Mouse (Mus musculus) heart, adult 2 months (tissue): ENCODE results near the gene Plaur. TPM values are rescaled to one million over a fixed set of nuclear protein-coding genes. Genes with fewer than 3 reads are reported as not detected.
"Not testable (repeated sequence)": the region's sequence is repeated elsewhere in the genome, so short reads cannot be mapped to it uniquely, and the experiment has no call there.

Experiments
- DNase-seq, 2 experiments: peaks; one replicate each; pipeline ENCODE4 v3.0.0; 2021
- H3K27ac ChIP-seq: fragments of 200-600 bp; 2 replicates; pipeline ENCODE4 v1.8.1; 2022
- H3K27me3 ChIP-seq: fragments of 200-500 bp; 2 replicates; pipeline ENCODE4 v1.6.1; 2012; ENCODE audit warnings: mild to moderate bottlenecking, low read length, inconsistent platforms, mixed read lengths; ENCODE audit not compliant: control insufficient read depth, insufficient read depth
- H3K36me3 ChIP-seq: fragments of 200-500 bp; 2 replicates; pipeline ENCODE4 v1.6.1; 2012; ENCODE audit warnings: low read length, inconsistent platforms; ENCODE audit not compliant: control insufficient read depth, insufficient read depth
- H3K4me1 ChIP-seq: fragments of 200-500 bp; 2 replicates; pipeline ENCODE4 v1.6.1; 2011; ENCODE audit warnings: low read length; ENCODE audit not compliant: control insufficient read depth, insufficient read depth
- H3K4me3 ChIP-seq: fragments of 200-600 bp; 2 replicates; pipeline ENCODE4 v1.8.1; 2022
- H3K79me2 ChIP-seq: fragments of 200-500 bp; replicated peaks from 2 replicates; pipeline ENCODE4 v1.6.1; 2012; ENCODE audit warnings: mild to moderate bottlenecking, inconsistent platforms, low read length, moderate library complexity, mixed read lengths; ENCODE audit not compliant: control insufficient read depth, insufficient read depth
- H3K9ac ChIP-seq: fragments of 200-500 bp; 2 replicates; pipeline ENCODE4 v1.6.1; 2012; ENCODE audit warnings: low read depth, mild to moderate bottlenecking, control low read depth, inconsistent platforms, low read length, mixed read lengths
- CTCF ChIP-seq: fragments of 200-600 bp; IDR thresholded peaks from 2 replicates; pipeline ENCODE4 v1.8.1; 2022; ENCODE audit warnings: antibody characterized with exemption, mild to moderate bottlenecking, moderate library complexity
- EP300 ChIP-seq: fragments of 200-500 bp; IDR thresholded peaks from 2 replicates; pipeline ENCODE4 v1.6.1; 2011; ENCODE audit warnings: low read depth, low read length, control low read depth; ENCODE audit not compliant: insufficient read depth
- POLR2A ChIP-seq: fragments of 200-500 bp; IDR thresholded peaks from 2 replicates; pipeline ENCODE4 v1.6.1; 2011; ENCODE audit warnings: mild to moderate bottlenecking, low read depth, low read length, control low read depth; ENCODE audit not compliant: insufficient read depth
- WGBS: fragments of 180-500 bp; shearing (Covaris S2); methylation state at CpG from one replicate; pipeline ENCODE4 v1.1.7; 2018; 5-methylcytosine and 5-hydroxymethylcytosine counted together
- intact Hi-C: fragments of 180-260 bp; cut with DNase I; formaldehyde crosslinking; loops from one replicate; pipeline ENCODE4 v1.15.1; 2025
- polyA plus RNA-seq: library from polyadenylated mRNA; depleted of rRNA; stranded (reverse); fragments of >200 nt; gene quantifications from 2 replicates; pipeline ENCODE4 v1.2.3, GENCODE M21; 2012
- total RNA-seq, 2 experiments: library from RNA; stranded (reverse); gene quantifications; 2 replicates each; pipeline ENCODE4 v1.2.3; 2021

Gene Plaur
- total and polyA plus RNA-seq, 3 experiments: 3.3 to 5.0 (median 3.6) TPM

GRCm38 (mm10) chr7:24481474-24482207, 19.4 kb downstream of the Plaur start, which contains the start of gene Cadm4:
TSS of gene Cadm4 (plus strand) at chr7:24482023.
- DNase-seq: peak; percentile 87 to 93
- peak within 1 kb of the TSS; percentile 59 for H3K4me3 ChIP-seq
- intact Hi-C loops: loop anchor here (2.0 kb wide), 1 partner anchor 25 kb away; the partner anchor contains the start of gene Zfp428
- H3K4me1 ChIP-seq: no peaks in the 10 kb centered on the region
- no peaks in the 10 kb centered on the region for H3K79me2 ChIP-seq
- no peak within 1 kb of the TSS; the same call in 1 of the 2 replicates for H3K27ac ChIP-seq
- WGBS: 2% methylated on average over 83 of the region's 83 CpGs
- no peaks in the 10 kb centered on the region for H3K27me3 ChIP-seq
- H3K36me3 ChIP-seq: no peaks in the 10 kb centered on the region
- H3K9ac ChIP-seq: peak within 1 kb of the TSS; percentile 71
- TF ChIP-seq CTCF (no peak), EP300 (no peak), POLR2A (peak; percentile 52; the same call in 1 of the 2 replicates)

- H3K9ac ChIP-seq: peak overlapping the region; percentile 71
- TF ChIP-seq EP300 (no peak), POLR2A (no peak), CTCF (no peak)
- H3K4me3 ChIP-seq: peak overlapping the region; percentile 59; the same call in 1 of the 2 replicates
- WGBS: 5% methylated on average over 21 of the region's 38 CpGs
- no peak for DNase-seq
- no peak overlapping the region for H3K27ac ChIP-seq
- no peaks in the 10 kb centered on the region for H3K4me1 ChIP-seq
- peaks cover 2% of the 10 kb centered on the region; the same call in 1 of the 2 replicates for H3K79me2 ChIP-seq
- intact Hi-C loops: loop anchor here (2.0 kb wide), 1 partner anchor 24 kb away; the partner anchor contains the start of gene Zfp428
- no peaks in the 10 kb centered on the region for H3K27me3 ChIP-seq
- no peaks in the 10 kb centered on the region for H3K36me3 ChIP-seq
Observed at GRCm38 (mm10) chr7:24482208-24483020, 20.1 kb downstream of the Plaur start.

- not testable (repeated sequence) for H3K27me3 ChIP-seq, H3K79me2 ChIP-seq, H3K36me3 ChIP-seq, H3K9ac ChIP-seq, H3K27ac ChIP-seq, DNase-seq, H3K4me3 ChIP-seq, H3K4me1 ChIP-seq
- intact Hi-C loops: loop anchor here (2.0 kb wide), 1 partner anchor 24 kb away; the partner anchor contains the start of gene Zfp428
- 49% methylated on average over 6 of the region's 6 CpGs for WGBS
Observed at GRCm38 (mm10) chr7:24483291-24483690, 21.0 kb downstream of the Plaur start.

GRCm38 (mm10) chr7:24485481-24485880, 23.2 kb downstream of the Plaur start:
- WGBS: 79% methylated on average over 9 of the region's 9 CpGs
- Histone ChIP-seq H3K4me1 (no peaks in the 10 kb centered on the region), H3K4me3 (no peak overlapping the region), H3K27me3 (no peaks in the 10 kb centered on the region), H3K36me3 (no peaks in the 10 kb centered on the region), H3K27ac (no peak overlapping the region), H3K9ac (no peak overlapping the region), H3K79me2 (peaks cover 2% of the 10 kb centered on the region; the same call in 1 of the 2 replicates)
- TF ChIP-seq POLR2A (no peak), CTCF (no peak), EP300 (no peak)
- intact Hi-C loops: no loop called here
- no peak for DNase-seq

GRCm38 (mm10) chr7:24486654-24487130, 24.4 kb downstream of the Plaur start:
- no peak for DNase-seq
- 57% methylated on average over 9 of the region's 9 CpGs for WGBS
- no peak overlapping the region for H3K4me3 ChIP-seq
- intact Hi-C loops: no loop called here
- H3K4me1 ChIP-seq: no peaks in the 10 kb centered on the region
- no peaks in the 10 kb centered on the region for H3K36me3 ChIP-seq
- H3K9ac ChIP-seq: no peak overlapping the region
- no peak overlapping the region for H3K27ac ChIP-seq
- peaks cover 2% of the 10 kb centered on the region; the same call in 1 of the 2 replicates for H3K79me2 ChIP-seq
- H3K27me3 ChIP-seq: no peaks in the 10 kb centered on the region
- TF ChIP-seq EP300: no peak
- no peak for TF ChIP-seq CTCF
- TF ChIP-seq POLR2A: no peak
